Mouse (Mus musculus): ENCODE measurements at regions not wholly inside any gene's neighbourhood (a gene's known extent, or its start where the extent isn't known, plus 50 kb on each side); places are given as distances from the start of the nearest gene placed in this dataset.

GRCm38 (mm10) chr5:75767213-75767612 is 192.5 kb downstream of the Kit start:
- CTCF ChIA-PET: no interaction called here

- CTCF ChIA-PET: no interaction called here
Measured at GRCm38 (mm10) chr5:75762374-75762773, 187.7 kb downstream of the Kit start.

GRCm38 (mm10) chr5:75761459-75762310 is 187.0 kb downstream of the Kit start:
- CTCF ChIA-PET: no interaction called here

- CTCF ChIA-PET: no interaction called here
Measured at GRCm38 (mm10) chr5:75756168-75756567, 181.5 kb downstream of the Kit start.

- CTCF ChIA-PET: no interaction called here
Measured at GRCm38 (mm10) chr5:75754356-75754755, 179.6 kb downstream of the Kit start.

- CTCF ChIA-PET: interaction anchor here (0.6 kb wide), 1 partner anchor 271 kb away, joined by 4 read pairs; no protein-coding TSS in a partner anchor
Measured at GRCm38 (mm10) chr5:75745311-75745710, 170.6 kb downstream of the Kit start.

GRCm38 (mm10) chr5:75744475-75745045 is 169.8 kb downstream of the Kit start:
- CTCF ChIA-PET: no interaction called here

- CTCF ChIA-PET: no interaction called here
Measured at GRCm38 (mm10) chr5:75739336-75739735, 164.6 kb downstream of the Kit start.

GRCm38 (mm10) chr5:75738445-75738844 is 163.7 kb downstream of the Kit start:
- CTCF ChIA-PET: no interaction called here

- CTCF ChIA-PET: no interaction called here
Measured at GRCm38 (mm10) chr5:75737752-75738151, 163.0 kb downstream of the Kit start.

GRCm38 (mm10) chr5:75736318-75736717 is 161.6 kb downstream of the Kit start:
- CTCF ChIA-PET: no interaction called here

- CTCF ChIA-PET: no interaction called here
Measured at GRCm38 (mm10) chr5:75734508-75734907, 159.8 kb downstream of the Kit start.

GRCm38 (mm10) chr5:75734043-75734442 is 159.3 kb downstream of the Kit start:
- CTCF ChIA-PET: no interaction called here

GRCm38 (mm10) chr5:75731236-75731635 is 156.5 kb downstream of the Kit start:
- CTCF ChIA-PET: no interaction called here

- CTCF ChIA-PET: no interaction called here
Measured at GRCm38 (mm10) chr5:75730698-75731097, 156.0 kb downstream of the Kit start.

GRCm38 (mm10) chr5:75721291-75721690 is 146.6 kb downstream of the Kit start:
- CTCF ChIA-PET: no interaction called here

- CTCF ChIA-PET: no interaction called here
Measured at GRCm38 (mm10) chr5:75720091-75720940, 145.6 kb downstream of the Kit start.

- CTCF ChIA-PET: no interaction called here
Measured at GRCm38 (mm10) chr5:75718511-75719225, 144.0 kb downstream of the Kit start.

Data from spleen, embryonic (tissue).